Mouse (Mus musculus) thymus, postnatal 10 days (tissue): Measurements from ENCODE around the gene Lmf1.

Source experiments
- DNase-seq, 2 experiments: peaks; one replicate each; pipeline ENCODE4 v3.0.0; 2021; ENCODE audit warnings: low spot score in 2 of 2

Lmf1 gene

DNA sequence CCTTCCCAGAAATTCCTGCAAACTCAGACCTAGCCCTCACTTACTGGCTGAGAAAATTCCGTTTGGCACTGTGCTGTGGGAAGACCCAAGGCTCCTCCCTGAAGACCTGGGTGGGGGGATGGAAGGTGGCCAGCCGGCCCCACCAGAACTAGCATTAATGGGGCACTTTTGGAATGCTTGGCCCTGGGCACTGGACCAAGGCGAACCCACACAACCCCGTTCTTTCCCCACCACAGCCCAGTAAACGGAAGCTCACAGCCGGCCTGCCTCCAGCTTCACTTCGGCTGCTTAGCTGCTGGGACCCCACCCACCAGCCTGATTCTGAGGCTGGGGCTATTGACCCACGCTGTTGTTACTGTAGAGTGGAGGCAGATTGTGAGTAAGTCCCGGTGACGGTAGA is 10.7 kb upstream of the Lmf1 start:
- no peak for DNase-seq

DNA sequence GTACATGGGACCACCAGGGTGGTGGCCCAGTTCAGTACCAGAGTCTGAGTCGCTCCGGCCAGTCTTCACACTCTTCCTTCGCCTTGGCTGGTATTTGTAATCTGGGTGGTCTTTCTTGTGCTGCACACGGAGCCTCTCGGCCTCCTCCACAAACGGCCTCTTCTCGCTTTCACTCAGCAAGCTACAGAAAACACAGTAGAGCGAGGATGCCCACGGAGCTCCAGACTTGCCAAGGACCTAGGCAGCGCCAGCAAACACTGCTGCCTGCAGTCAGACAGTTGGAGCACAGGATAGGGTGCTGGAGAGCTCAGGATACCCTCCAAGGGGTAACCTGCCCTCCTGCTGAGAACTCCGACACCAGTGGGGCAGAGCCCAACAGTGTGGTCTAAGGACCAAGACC is 10.0 kb upstream of the Lmf1 start:
- no peak for DNase-seq

DNA sequence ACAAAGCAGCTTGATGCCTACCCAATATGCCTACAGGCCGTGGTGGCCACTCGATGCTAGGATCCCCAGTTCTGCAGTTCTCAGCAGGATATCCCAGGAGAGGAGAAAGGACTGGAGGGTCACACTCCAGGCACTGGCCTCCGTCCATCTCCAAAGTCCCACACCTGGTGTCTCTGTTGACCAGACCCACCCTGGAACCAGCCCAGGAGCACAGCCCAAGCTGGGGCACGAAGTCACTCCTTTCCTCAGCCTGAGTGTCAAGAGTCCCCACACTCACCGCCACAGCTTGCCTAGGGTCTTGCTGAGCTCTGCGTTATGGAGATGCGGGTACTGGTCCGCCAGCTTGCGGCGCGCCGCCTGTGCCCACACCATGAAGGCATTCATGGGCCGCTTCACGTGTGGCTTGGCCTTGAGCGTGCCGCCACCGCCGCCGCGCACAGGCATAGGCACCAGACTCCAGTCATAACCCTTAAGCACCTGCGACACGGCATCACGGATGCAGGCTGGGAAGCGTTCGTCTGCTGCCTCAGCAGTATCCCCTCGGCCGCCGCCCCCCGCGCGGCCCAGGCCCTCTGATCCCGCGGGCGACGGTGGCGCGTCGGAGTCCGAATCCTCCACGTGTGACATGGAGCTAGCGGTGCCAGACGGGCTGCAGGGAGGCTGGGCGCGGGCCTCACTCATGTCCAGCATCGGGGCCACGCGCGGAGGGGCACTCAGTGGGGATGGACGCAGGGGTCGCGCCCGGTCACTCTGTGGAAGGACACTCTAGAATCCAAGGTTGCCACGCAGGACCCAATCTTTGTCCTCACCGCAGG is 8.8 kb upstream of the Lmf1 start:
- DNase-seq: peak in 1 of 2 experiments; percentile 11

DNA sequence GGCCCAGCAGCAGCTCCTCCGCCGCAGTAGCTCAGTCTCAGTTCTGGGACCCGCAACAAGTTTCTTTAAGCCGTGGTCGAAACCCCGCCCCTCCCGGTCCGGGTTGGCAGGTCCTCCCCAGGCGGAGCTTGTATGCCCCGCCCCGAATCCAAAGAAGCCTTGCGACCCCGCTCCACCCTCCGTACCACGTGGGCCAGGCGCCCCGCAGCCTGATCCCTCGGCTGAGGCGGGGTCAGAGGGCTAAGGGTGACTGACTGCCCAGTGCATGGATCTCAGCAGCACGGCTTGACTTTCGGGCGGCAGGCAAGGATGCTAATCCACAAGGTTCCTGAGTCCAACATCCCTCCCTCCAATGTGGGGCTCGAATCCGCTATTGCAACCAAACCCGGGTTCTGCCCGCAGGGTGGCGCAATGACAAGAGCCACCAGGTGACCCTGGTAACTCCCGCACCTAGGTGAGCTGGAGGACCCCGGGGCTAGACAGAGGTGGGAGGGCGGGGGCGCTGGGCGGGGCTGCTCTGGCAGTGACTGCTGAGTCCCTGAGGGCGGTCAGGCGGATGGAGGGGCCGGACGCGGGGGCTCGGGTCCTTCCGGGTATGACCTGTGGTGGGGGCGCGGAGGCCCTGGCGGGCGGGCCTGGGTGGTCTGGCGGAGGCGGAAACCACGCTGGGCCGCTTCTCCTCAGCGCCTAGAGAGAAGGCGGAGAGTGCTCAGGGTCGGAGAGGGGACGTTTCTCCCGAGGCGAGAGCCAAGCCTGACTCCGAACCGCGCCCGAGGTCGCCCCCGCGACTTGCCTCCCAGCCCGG is 8.0 kb upstream of the Lmf1 start, which contains the start of gene Sox8:
TSS of gene Sox8 (minus strand) at position 39 of the 805 bp plus-strand sequence.
- peak; percentile 53 to 58 for DNase-seq

DNA sequence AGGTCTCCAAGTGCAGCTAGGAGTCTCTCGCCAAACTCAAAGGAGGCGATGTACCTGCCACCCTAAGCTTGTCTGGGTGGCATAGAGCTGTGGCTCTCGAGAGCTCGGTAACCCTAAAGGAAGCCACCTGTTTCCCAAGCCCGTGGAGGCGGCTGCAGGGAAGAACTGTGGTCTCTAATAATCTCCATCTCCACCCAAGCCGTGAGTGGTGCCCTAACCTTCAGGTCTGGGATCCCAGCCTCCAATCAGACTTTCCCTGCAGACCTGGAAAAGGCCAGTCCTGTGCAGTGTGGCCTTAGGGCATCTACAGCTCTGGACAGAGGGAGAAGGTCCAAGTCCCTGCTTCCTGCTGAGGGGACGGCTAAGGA is 7.4 kb upstream of the Lmf1 start:
- no peak for DNase-seq

DNA sequence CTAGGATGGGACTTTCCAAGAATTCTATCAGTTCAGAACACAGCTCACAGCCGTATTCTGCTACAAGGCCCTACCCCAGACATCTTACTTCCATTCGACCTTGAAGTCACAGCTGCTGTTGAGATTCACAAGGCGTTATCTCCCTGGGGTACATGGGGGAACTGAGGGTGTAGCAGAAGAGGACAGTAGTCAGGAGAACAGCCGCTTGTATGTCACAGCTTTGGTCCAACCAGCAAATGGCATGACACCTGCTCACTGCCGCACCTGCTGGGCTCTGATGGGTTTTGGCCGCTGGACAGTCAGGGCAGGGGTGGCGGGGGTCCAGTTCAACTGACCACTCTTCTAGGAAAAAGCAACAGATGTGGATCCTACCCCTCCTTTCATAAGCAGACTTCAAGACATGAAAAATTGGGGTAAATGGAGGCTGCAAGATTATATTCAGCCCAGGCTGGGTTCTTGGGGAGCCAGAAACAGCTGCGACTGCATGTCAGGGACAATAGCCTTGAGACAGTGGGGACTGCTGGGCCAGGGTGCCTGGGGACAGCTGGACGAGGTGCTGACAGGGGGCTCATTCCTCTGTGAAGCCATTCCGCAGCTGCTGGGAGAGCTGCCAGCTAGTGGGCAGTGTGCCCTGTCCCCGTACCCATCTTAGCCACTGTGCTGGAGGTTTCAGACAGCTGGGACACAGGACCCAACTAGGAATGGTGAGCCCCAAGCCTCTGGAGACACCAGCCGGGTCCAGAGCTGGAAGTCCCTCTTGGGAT is 3.5 kb upstream of the Lmf1 start:
- no peak for DNase-seq

DNA sequence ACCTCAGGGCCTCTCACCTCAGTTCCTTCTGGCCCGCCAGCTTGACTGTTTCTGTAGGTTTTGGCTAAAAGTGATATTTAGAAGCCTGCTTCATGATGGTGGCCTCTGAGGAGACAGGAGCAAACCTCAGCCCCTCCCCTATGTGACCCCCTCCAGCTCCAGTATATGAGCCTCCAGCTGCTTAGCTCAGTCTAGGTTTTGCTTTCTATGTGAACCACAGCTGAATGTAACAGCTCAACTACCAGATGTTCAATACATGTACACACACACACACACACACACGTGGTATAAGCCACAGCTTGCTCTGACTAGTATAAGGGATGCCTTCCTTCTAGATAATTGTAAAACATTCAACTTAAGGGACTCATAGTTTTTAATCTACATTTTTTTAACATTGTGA is 2.9 kb upstream of the Lmf1 start:
- no peak for DNase-seq

DNA sequence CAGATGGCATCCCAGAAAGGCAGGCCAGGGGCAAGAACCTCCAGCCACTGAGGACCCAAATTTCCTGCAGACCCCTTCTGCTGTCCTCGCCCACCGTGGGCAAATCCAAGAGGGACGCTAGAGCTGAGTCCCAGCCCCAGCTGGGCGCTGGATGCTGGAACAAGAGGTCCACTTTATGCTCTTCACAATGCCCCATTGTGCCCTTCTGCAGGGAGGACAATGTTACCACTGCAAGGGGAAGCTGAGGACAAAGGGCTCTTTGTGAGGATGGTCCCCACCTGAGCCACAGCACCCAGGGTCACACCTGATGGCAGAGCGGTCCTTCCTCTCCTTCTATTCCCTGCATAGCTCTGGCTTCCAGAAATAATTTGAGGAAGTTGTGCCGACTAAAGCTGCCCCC is 1.6 kb upstream of the Lmf1 start:
- DNase-seq: no peak

DNA sequence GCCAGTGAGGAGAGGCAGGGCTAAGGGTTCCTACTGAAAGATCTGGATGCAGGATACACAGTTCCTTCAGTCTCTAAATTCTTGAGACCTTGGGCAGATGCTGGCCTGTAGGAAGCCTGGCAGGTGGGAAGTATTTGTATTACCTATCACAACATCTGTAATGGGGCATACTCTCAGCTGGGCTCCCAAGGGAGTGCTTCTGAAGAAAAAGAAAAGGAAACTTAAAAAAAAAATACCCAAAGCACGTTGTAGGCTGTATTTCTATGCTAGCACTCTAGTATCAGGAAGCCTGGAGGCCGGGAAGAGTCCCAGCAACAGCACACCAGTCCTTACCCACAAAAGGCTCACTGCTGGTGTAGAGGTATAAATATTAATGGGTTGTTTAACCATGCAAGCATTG is 1.2 kb upstream of the Lmf1 start:
- no peak for DNase-seq

DNA sequence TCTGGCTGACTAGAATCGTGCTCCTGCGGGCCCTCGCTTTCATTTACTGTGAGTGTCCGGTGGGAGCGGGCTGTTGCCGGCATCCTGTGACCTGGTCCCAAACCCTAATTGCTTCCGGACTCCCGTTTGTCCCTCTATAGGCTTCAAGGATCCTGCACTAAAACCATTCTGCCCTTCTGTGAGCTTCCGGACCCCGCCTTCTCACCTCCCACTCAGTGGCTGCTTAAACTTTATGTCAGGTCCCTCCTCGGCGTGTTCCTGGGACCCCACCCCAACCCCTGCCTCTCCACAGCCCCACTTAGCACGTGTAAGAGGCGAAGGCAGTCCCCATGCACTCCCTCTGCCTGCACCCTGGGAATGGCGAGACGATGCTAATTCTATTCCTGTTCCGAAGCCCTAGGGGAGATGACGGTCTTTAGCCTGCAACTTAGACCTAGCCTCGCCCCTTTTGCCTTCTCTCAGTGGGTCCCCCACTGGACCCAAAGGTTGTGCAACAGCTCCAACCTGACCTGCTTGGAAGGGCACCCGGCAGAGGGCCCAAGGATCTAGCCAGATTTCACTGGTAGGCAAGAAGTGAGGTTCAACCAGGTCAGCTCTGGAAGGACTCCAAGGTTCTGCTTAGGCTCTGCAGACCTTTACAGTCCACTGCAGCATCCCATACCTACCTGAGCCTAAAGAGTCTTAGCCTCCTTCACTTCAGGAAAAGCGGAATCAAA is 605 bp downstream of the Lmf1 start:
- DNase-seq: peak; percentile 21 to 30

DNA sequence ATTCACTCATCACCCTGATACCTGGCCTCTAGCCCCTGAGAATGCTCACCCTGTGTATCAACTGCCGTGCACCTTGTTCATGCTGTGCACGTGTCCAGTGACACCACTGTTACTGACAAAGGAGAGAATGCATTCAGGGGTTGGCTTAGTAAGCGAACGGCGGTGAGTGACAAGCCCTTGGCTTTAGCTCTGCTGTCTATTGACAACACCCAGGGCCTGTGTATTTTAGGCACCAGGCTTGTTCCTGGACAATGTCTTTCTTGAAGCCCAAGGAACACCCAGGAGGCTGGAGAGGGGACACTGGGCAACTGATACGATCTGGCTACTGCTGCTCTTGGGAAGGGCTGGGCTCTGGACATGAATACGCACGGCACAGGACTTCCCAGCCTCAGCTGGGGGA is 3.2 kb downstream of the Lmf1 start:
- DNase-seq: no peak

DNA sequence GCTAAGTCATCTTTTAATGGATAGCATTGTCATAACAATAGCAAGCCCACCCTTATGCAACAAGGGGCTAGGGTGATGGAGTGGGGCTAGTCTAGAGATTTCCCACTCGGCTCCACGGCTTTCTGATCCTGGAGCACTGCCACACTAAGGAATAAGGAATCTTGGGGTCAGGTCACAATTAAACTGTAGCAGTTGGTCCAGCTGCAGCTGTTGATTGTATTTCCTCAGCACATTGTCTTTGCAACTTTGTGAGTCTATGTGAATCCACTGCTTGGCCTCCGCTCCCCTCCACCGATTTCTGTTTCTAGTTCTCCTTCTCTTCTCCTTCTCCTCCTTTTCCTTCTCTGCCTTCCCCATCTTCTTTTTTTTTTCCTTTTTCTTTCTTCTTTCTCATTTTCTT is 4.2 kb downstream of the Lmf1 start:
- DNase-seq: no peak

DNA sequence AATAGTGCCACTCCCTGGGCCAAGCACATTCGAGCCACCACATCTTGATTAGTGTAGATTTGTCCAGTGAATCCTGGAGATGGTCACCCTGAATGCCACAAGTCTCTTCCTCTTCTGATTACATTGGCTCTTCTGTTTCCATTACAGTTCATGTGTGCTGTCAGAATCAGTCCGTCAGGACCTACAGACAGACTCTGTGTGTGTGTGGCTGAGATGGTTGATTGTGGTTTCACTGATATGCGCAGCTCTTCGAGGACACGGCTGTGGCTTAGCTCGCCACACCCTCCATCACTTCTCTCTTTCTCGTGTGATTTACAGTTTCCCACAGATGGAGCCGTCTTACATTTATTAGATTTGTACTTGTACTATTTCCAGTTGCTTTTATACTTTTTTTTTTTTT is 5.0 kb downstream of the Lmf1 start:
- DNase-seq: no peak

DNA sequence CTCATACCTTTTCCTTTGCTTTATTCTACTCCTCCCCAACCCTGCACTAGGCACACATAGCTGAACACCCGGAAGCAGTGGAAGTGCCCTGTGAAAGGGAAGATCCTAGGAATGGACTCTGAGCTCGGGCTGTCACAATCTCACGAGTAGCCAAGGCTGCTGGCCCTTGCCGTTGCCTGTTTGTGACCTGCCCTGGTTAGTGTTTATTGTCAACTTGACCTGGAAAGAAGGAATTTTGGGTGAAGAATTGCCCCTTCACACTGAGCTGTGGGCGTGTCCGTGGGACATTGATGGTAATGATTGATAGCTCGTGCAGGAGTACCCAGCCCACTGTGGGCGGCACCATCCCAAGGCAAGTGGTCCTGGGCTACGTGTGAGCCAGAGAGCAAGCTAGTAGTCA is 5.8 kb downstream of the Lmf1 start:
- DNase-seq: no peak

DNA sequence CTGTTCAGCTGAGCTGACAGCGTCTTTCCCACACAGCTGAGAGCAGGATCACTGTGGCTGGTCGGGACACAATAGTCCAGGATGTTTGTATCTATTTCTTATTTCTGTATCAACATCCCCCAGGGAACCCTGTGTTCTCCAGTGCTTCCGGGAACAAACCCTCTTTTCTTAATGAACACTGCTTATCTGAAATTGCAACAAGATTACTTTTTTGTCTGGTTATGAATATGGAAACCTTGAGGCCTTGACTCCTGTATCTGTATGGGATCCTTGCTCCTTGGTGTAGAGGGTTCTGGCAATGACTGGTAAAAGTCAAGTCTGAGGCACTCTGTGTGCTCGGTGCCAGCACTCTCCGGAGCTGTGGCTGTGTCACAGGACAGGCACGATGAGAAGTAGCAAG is 11.2 kb downstream of the Lmf1 start:
- no peak for DNase-seq

DNA sequence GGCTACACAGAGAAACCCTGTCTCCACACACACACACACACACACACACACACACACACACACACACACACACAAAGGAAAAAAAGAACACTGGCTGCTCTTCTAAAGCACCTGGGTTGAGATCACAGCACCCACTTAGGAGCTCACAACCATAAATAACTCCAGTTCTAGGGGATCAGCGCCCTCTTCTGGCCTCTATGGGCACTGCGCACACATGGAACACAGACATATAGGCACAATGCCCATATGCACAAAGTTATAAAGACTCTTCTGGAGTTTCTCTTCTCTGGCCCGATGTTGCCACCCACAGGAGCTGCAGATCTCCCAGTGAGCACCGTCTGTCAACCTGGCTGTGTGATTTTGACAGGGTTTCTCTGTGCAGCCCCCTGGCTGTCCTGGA is 12.1 kb downstream of the Lmf1 start:
- DNase-seq: no peak

DNA sequence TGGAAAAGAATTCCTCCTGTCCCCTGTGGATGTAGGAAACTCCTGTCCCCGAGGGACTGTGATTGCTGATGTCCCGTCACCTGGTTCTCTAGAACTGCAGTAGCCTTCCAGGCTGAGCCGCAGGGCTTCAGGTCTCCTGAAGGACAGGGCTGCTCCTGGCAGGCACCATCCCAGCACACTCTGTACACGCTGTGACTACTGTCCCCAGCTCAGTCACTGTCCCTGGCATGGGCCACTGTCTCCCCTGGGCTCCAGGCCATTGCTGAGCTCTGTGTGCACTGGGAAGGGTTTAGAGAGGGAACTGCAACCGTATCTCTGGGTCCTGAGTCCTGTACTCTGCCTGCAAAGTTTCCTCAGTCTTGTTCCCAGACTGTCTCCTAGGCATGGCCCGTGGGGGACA is 13.5 kb downstream of the Lmf1 start:
- no peak for DNase-seq

DNA sequence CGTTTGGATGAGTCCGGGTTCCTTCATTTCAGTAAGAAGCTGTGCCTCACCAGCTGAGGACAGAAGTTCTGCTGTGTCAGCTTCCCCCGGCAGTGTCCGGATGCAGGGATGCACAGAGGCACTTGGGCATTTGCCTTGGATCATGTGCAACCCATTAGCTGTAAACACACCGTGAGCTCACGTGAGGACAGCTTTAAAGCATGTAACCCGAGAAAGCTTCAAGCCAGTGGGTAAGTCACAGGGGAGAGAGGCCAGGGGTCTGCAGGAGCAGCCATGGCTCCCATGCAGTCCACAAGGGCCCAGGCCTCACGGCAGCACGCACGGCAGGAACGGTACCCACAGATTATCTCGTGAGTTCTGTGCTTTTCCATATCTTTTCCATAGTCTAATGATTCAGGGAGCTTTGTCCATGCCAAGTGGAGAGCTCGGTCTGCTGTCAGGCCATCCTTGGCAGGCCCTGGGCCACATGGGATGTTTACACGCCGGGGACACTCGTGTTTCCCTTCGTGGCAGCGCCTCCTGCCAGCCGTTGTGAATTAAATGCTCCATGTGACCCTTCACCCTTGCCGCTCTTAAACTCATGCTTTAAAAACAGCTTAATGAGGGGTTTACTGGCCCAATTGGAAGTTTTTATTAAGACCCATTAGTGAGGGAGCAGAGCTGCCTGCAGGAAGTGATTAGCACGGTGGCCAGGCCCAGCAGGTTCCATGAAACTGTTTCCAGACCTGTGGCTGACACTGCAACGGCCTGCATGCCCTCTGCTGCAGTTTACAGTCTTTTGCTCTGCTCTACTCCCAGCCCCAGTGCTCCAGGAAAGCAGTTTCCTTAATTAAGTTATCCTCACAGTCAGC is 14.8 kb downstream of the Lmf1 start:
- DNase-seq: no peak

DNA sequence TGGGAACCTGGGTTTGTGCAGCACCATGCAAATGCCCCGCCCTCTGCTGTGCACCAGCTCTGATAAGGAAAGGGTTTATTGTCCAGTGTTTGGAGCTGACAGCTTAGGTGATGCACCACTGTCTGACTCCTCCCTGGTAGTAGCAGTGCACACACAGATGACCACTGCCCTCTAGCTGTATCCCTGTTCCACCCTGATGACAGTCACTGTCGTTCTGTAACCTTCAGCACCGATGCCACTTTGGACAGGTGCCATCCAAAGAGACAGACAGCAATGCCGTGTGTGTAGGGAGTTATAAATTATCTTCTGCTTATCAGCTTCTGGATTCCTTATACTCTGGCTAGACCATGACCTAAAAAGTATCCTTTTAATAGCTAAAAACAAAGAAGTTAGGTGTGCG is 16.6 kb downstream of the Lmf1 start:
- no peak for DNase-seq

DNA sequence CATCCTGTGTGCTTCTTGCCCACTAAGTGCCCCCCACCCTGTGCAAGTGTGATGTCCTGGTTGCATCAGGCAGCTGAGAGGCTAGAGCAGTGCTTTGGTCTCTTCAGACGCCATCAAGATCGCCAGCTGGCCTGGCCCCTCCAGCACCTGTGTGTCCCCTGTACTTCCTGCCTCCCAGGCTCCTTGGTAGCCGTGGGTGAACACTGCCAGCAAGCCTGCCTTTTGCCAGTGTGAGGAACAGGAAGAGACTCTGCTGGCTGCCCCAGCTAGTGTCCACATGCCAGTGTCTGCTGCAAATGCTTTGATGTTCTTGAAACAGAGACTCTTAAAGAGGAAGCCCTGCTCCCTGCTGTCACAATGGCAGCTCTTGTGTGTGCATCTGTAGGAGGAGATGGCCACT is 18.7 kb downstream of the Lmf1 start:
- DNase-seq: no peak

DNA sequence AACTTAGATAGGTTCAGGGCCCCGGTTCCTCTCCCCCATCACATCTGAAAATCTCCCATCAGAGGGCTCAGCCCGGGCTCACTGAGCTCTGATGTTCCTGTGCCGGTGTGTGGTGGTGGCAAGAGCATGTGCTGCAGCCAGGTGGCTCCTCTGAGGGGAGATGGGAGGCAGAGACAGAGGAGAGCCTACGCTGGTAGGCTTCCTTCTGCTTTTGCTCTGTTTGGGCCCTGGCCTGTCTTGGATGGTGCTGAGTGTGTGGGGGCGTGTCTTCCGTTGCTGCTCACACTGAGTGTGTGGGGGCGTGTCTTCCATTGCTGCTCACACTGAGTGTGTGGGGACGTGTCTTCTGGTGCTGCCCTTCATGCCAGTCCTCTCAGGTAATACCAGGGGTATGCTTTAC is 23.5 kb downstream of the Lmf1 start:
- peak; percentile 43 to 47 for DNase-seq
